Mouse (Mus musculus) embryonic facial prominence, embryonic 10.5 days (tissue): ENCODE measurements at regions not wholly inside any gene's neighbourhood (a gene's known extent, or its start where the extent isn't known, plus 50 kb on each side); places are given as distances from the start of the nearest gene placed in this dataset.
A peak's percentile ranks its signal among the peaks of the same experiment; 100 is the strongest.

Source experiments
- DNase-seq: peaks from one replicate; pipeline ENCODE4 v3.0.0-alpha.2; 2017; ENCODE audit warnings: low spot score
- H3K27ac ChIP-seq: fragments of 300-500 bp; sonication (generic); replicated peaks from 2 replicates; pipeline ENCODE4 v1.5.1; 2016; ENCODE audit warnings: mild to moderate bottlenecking
- H3K27me3 ChIP-seq: fragments of 300-500 bp; sonication (generic); replicated peaks from 2 replicates; pipeline ENCODE4 v1.6.1; 2016; ENCODE audit warnings: low read depth, mild to moderate bottlenecking; ENCODE audit not compliant: poor library complexity, severe bottlenecking
- H3K36me3 ChIP-seq: fragments of 300-500 bp; sonication (generic); replicated peaks from 2 replicates; pipeline ENCODE4 v1.6.1; 2016; ENCODE audit warnings: mild to moderate bottlenecking, moderate library complexity
- H3K4me1 ChIP-seq: fragments of 300-500 bp; sonication (generic); 2 replicates; pipeline ENCODE4 v1.6.1; 2016
- H3K4me3 ChIP-seq: fragments of 300-500 bp; sonication (generic); 2 replicates; pipeline ENCODE4 v1.5.1; 2016; ENCODE audit warnings: mild to moderate bottlenecking, moderate library complexity
- H3K9me3 ChIP-seq: fragments of 300-500 bp; sonication (generic); 2 replicates; pipeline ENCODE4 v1.6.1; 2016; ENCODE audit warnings: mild to moderate bottlenecking
- WGBS: fragments of 180-500 bp; shearing (Covaris S2); methylation state at CpG from one replicate; pipeline ENCODE4 v1.1.7; 2016; 5-methylcytosine and 5-hydroxymethylcytosine counted together

DNA sequence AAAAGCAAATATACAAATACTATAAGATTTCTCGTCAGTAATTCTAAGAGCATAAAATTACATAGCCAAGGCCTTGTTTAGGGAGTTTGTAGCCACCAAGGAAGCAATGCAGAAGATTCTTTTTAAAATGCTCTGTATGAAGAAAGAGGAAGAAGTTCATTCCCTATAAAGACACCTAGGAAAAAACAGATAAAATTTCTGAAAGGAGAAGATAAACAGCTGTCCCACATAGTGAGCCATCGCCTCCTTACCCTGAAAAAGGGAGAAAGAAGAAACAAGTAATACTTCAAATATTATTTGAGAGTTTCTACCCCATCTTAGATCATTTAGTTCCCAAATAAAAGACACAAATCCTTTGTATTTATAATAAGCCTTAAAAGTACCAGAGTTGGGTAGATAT is 190.3 kb upstream of the Mad2l1 start:
- H3K27me3 ChIP-seq, result no peaks in the 10 kb centered on the region
- WGBS, result 90% methylated on average over 2 of the region's 2 CpGs
- no peak overlapping the region for H3K27ac ChIP-seq
- H3K36me3 ChIP-seq, result no peaks in the 10 kb centered on the region
- H3K4me1 ChIP-seq, result no peaks in the 10 kb centered on the region
- no peak for DNase-seq
- H3K4me3 ChIP-seq, result no peak overlapping the region
- no peaks in the 10 kb centered on the region for H3K9me3 ChIP-seq

- H3K27me3 ChIP-seq, result no peaks in the 10 kb centered on the region
- no peak overlapping the region for H3K4me3 ChIP-seq
- H3K4me1 ChIP-seq, result no peaks in the 10 kb centered on the region
- H3K9me3 ChIP-seq, result no peaks in the 10 kb centered on the region
- WGBS, result 88% methylated on average over 2 of the region's 2 CpGs
- no peak for DNase-seq
- H3K36me3 ChIP-seq, result no peaks in the 10 kb centered on the region
- no peak overlapping the region for H3K27ac ChIP-seq
Observed at GRCm38 (mm10) chr6:66347356-66347755, 187.8 kb upstream of the Mad2l1 start.

- no peak for DNase-seq
- H3K9me3 ChIP-seq, result no peaks in the 10 kb centered on the region
- H3K4me3 ChIP-seq, result no peak overlapping the region
- WGBS, result 72% methylated on average over 3 of the region's 3 CpGs
- H3K36me3 ChIP-seq, result no peaks in the 10 kb centered on the region
- H3K27ac ChIP-seq, result no peak overlapping the region
- H3K4me1 ChIP-seq, result no peaks in the 10 kb centered on the region
- no peaks in the 10 kb centered on the region for H3K27me3 ChIP-seq
Observed at GRCm38 (mm10) chr6:66361130-66361529, 174.1 kb upstream of the Mad2l1 start.

- no peaks in the 10 kb centered on the region for H3K27me3 ChIP-seq
- no peak for DNase-seq
- no peak overlapping the region for H3K4me3 ChIP-seq
Observed at GRCm38 (mm10) chr6:66367263-66367662, 167.9 kb upstream of the Mad2l1 start.

GRCm38 (mm10) chr6:66381279-66381934 is 153.8 kb upstream of the Mad2l1 start:
- Histone ChIP-seq H3K4me3 (no peak overlapping the region), H3K36me3 (no peaks in the 10 kb centered on the region), H3K27ac (no peak overlapping the region), H3K4me1 (no peaks in the 10 kb centered on the region), H3K27me3 (no peaks in the 10 kb centered on the region), H3K9me3 (no peaks in the 10 kb centered on the region)
- no peak for DNase-seq
- 76% methylated on average over 1 of the region's 1 CpGs for WGBS

More at GRCm38 (mm10) chr6:66367263-66367662, 167.9 kb upstream of the Mad2l1 start:
- H3K9me3 ChIP-seq, result no peaks in the 10 kb centered on the region
- no peaks in the 10 kb centered on the region for H3K36me3 ChIP-seq
- H3K27ac ChIP-seq, result no peak overlapping the region
- H3K4me1 ChIP-seq, result no peaks in the 10 kb centered on the region

GRCm38 (mm10) chr6:66382347-66383010 is 152.7 kb upstream of the Mad2l1 start:
- H3K9me3 ChIP-seq, result no peaks in the 10 kb centered on the region
- DNase-seq, result no peak
- no peaks in the 10 kb centered on the region for H3K27me3 ChIP-seq
- H3K4me3 ChIP-seq, result no peak overlapping the region
- 95% methylated on average over 2 of the region's 2 CpGs for WGBS
- H3K4me1 ChIP-seq, result no peaks in the 10 kb centered on the region
- no peak overlapping the region for H3K27ac ChIP-seq
- no peaks in the 10 kb centered on the region for H3K36me3 ChIP-seq

DNA sequence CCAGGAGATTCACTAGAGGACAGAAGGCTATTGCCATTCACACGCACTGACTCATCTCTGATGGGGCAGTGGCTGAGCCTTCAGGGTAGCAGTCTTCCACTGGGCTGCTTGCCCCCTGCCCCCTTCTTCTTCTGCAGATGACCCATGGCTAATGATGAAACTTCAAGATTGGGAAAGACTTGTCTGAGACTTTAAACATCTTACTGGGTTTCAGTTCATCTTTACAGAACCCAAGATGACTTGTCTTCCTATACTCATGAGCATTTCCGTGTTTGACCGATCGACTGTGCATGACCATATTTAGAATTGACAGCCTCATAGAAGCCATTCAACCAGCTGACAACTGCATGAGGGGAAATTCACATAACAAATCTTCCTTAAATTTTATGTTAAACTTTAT is 140.0 kb upstream of the Mad2l1 start:
- Histone ChIP-seq H3K9me3 (no peaks in the 10 kb centered on the region), H3K36me3 (no peaks in the 10 kb centered on the region), H3K27ac (no peak overlapping the region), H3K4me1 (0 out of 2 replicates have a peak, but pooled peaks cover 4% of the 10 kb centered on the region), H3K27me3 (no peaks in the 10 kb centered on the region), H3K4me3 (no peak overlapping the region)
- DNase-seq, result no peak
- 89% methylated on average over 4 of the region's 4 CpGs for WGBS

GRCm38 (mm10) chr6:66397411-66397810 is 137.8 kb upstream of the Mad2l1 start:
- H3K9me3 ChIP-seq, result no peaks in the 10 kb centered on the region
- H3K4me3 ChIP-seq, result no peak overlapping the region
- no peaks in the 10 kb centered on the region for H3K36me3 ChIP-seq
- WGBS, result 84% methylated on average over 8 of the region's 8 CpGs
- no peaks in the 10 kb centered on the region for H3K27me3 ChIP-seq
- no peak for DNase-seq
- H3K4me1 ChIP-seq, result peaks cover 15% of the 10 kb centered on the region
- H3K27ac ChIP-seq, result no peak overlapping the region

GRCm38 (mm10) chr6:66398674-66399073 is 136.5 kb upstream of the Mad2l1 start:
- no peak for DNase-seq
- Histone ChIP-seq H3K27ac (no peak overlapping the region; the same call in 1 of the 2 replicates), H3K9me3 (no peaks in the 10 kb centered on the region), H3K36me3 (no peaks in the 10 kb centered on the region), H3K27me3 (no peaks in the 10 kb centered on the region), H3K4me1 (peaks cover 15% of the 10 kb centered on the region), H3K4me3 (no peak overlapping the region)
- 73% methylated on average over 3 of the region's 3 CpGs for WGBS

- DNase-seq, result peak; percentile 32
- WGBS, result 34% methylated on average over 4 of the region's 4 CpGs
- Histone ChIP-seq H3K9me3 (no peaks in the 10 kb centered on the region), H3K27ac (no peak overlapping the region), H3K27me3 (no peaks in the 10 kb centered on the region), H3K4me1 (peaks cover 15% of the 10 kb centered on the region), H3K36me3 (no peaks in the 10 kb centered on the region), H3K4me3 (no peak overlapping the region)
Observed at GRCm38 (mm10) chr6:66399091-66399755, 136.0 kb upstream of the Mad2l1 start.

DNA sequence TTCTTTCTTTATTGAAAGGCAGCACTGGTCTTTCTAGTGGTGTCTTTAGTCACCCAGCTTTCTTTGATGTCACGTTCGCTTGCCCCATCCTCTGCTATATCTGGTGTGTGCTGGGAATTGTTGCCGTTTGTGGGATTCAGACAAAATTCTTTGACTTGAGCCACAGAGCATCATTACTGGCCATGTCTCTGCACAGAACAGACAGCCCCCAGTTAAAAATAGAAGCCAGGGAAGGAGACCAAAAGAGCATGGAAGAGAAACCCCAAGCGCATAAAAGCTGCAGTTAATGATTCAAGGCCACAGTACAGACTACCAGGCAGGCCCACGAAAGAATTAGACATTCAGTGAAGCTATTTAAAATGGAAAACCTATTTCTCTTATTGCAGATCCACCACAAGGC is 133.7 kb upstream of the Mad2l1 start:
- H3K27me3 ChIP-seq, result no peaks in the 10 kb centered on the region
- peaks cover 15% of the 10 kb centered on the region for H3K4me1 ChIP-seq
- H3K4me3 ChIP-seq, result no peak overlapping the region
- no peaks in the 10 kb centered on the region for H3K9me3 ChIP-seq
- DNase-seq, result no peak
- no peaks in the 10 kb centered on the region for H3K36me3 ChIP-seq
- H3K27ac ChIP-seq, result peak overlapping the region; percentile 52
- WGBS, result 46% methylated on average over 5 of the region's 5 CpGs

- H3K9me3 ChIP-seq, result no peaks in the 10 kb centered on the region
- no peaks in the 10 kb centered on the region for H3K36me3 ChIP-seq
- WGBS, result 31% methylated on average over 5 of the region's 5 CpGs
- H3K4me1 ChIP-seq, result peaks cover 15% of the 10 kb centered on the region
- H3K27ac ChIP-seq, result peak overlapping the region; percentile 52
- DNase-seq, result no peak
- no peak overlapping the region for H3K4me3 ChIP-seq
- no peaks in the 10 kb centered on the region for H3K27me3 ChIP-seq
Observed at GRCm38 (mm10) chr6:66401868-66402440, 133.2 kb upstream of the Mad2l1 start.
